Mouse (Mus musculus) intestine, embryonic 15.5 days (tissue): ENCODE results near the gene Ints6. TPM values are rescaled to one million over a fixed set of nuclear protein-coding genes. Genes with fewer than 3 reads are reported as not detected.
"Not testable (repeated sequence)": the region's sequence is repeated elsewhere in the genome, so short reads cannot be mapped to it uniquely, and the experiment has no call there.

ENCODE experiments used
- ATAC-seq: fragments of 200-750 bp; cut with Nextera tagmentation; 2 replicates; pipeline ENCODE4 v1.8.0; 2017; ENCODE audit warnings: moderate TSS enrichment, moderate library complexity
- H3K27ac ChIP-seq: fragments of 300-500 bp; sonication (generic); 2 replicates; pipeline ENCODE4 v1.5.1; 2015; ENCODE audit warnings: mild to moderate bottlenecking, inconsistent platforms
- H3K27me3 ChIP-seq: fragments of 300-500 bp; sonication (generic); replicated peaks from 2 replicates; pipeline ENCODE4 v1.6.1; 2015; ENCODE audit warnings: inconsistent platforms
- H3K36me3 ChIP-seq: fragments of 300-500 bp; sonication (generic); 2 replicates; pipeline ENCODE4 v1.6.1; 2015; ENCODE audit warnings: inconsistent platforms
- H3K4me1 ChIP-seq: fragments of 300-500 bp; sonication (generic); replicated peaks from 2 replicates; pipeline ENCODE4 v1.6.1; 2015; ENCODE audit warnings: inconsistent platforms
- H3K4me2 ChIP-seq: fragments of 300-500 bp; sonication (generic); replicated peaks from 2 replicates; pipeline ENCODE4 v1.6.1; 2015; ENCODE audit warnings: mild to moderate bottlenecking, inconsistent platforms
- H3K4me3 ChIP-seq: fragments of 300-500 bp; sonication (generic); replicated peaks from 2 replicates; pipeline ENCODE4 v1.5.1; 2015; ENCODE audit warnings: inconsistent platforms
- H3K9ac ChIP-seq: fragments of 300-500 bp; sonication (generic); 2 replicates; pipeline ENCODE4 v1.6.1; 2015; ENCODE audit warnings: inconsistent platforms
- H3K9me3 ChIP-seq: fragments of 300-500 bp; sonication (generic); 2 replicates; pipeline ENCODE4 v1.6.1; 2016; ENCODE audit warnings: inconsistent platforms
- WGBS: fragments of 180-500 bp; shearing (Covaris S2); methylation state at CpG from one replicate; pipeline ENCODE4 v1.1.7; 2015; 5-methylcytosine and 5-hydroxymethylcytosine counted together
- polyA plus RNA-seq: library from polyadenylated mRNA; unstranded; fragments of >200 nt; fragmentation: Nextera tagmentation; extraction: Ambion mirVana; gene quantifications from 2 replicates; pipeline ENCODE4 v1.2.1, GENCODE M21; 2015

Gene Ints6
- polyA plus RNA-seq, 1 experiment from 2014 or later, result 20.3 TPM

- H3K4me3 ChIP-seq, H3K36me3 ChIP-seq, H3K4me2 ChIP-seq, H3K27ac ChIP-seq, H3K4me1 ChIP-seq, ATAC-seq, H3K27me3 ChIP-seq, H3K9me3 ChIP-seq, H3K9ac ChIP-seq: not testable (repeated sequence)
- WGBS, result 76% methylated on average over 6 of the region's 7 CpGs
Observed at GRCm38 (mm10) chr14:62642368-62642767, 118.6 kb downstream of the Ints6 start.

- WGBS, result 76% methylated on average over 4 of the region's 4 CpGs
- Histone ChIP-seq H3K9me3 (no peaks in the 10 kb centered on the region), H3K27me3 (no peaks in the 10 kb centered on the region), H3K4me3 (no peak overlapping the region), H3K27ac (no peak overlapping the region), H3K4me1 (no peaks in the 10 kb centered on the region), H3K4me2 (no peak overlapping the region), H3K9ac (no peak overlapping the region), H3K36me3 (no peaks in the 10 kb centered on the region)
- ATAC-seq, result no peak
Observed at GRCm38 (mm10) chr14:62640396-62640795, 120.6 kb downstream of the Ints6 start.

GRCm38 (mm10) chr14:62639551-62639950, 121.4 kb downstream of the Ints6 start:
- no peak overlapping the region for H3K27ac ChIP-seq
- no peak overlapping the region for H3K9ac ChIP-seq
- ATAC-seq, result no peak
- no peaks in the 10 kb centered on the region for H3K4me1 ChIP-seq
- H3K36me3 ChIP-seq, result no peaks in the 10 kb centered on the region
- WGBS, result 84% methylated on average over 5 of the region's 5 CpGs
- H3K4me3 ChIP-seq, result no peak overlapping the region
- H3K9me3 ChIP-seq, result no peaks in the 10 kb centered on the region
- no peaks in the 10 kb centered on the region for H3K27me3 ChIP-seq
- no peak overlapping the region for H3K4me2 ChIP-seq

- H3K27me3 ChIP-seq, result no peaks in the 10 kb centered on the region
- H3K36me3 ChIP-seq, result no peaks in the 10 kb centered on the region
- H3K27ac ChIP-seq, result no peak overlapping the region
- WGBS, result 65% methylated on average over 6 of the region's 6 CpGs
- H3K4me1 ChIP-seq, result no peaks in the 10 kb centered on the region
- H3K4me2 ChIP-seq, result no peak overlapping the region
- no peaks in the 10 kb centered on the region for H3K9me3 ChIP-seq
- H3K4me3 ChIP-seq, result no peak overlapping the region
- no peak overlapping the region for H3K9ac ChIP-seq
- no peak for ATAC-seq
Observed at GRCm38 (mm10) chr14:62639111-62639510, 121.9 kb downstream of the Ints6 start.

- Histone ChIP-seq H3K9ac (no peak overlapping the region), H3K27me3 (no peaks in the 10 kb centered on the region), H3K4me1 (no peaks in the 10 kb centered on the region)
Observed at GRCm38 (mm10) chr14:62638345-62638702, 122.6 kb downstream of the Ints6 start.

GRCm38 (mm10) chr14:62637436-62638344, 123.3 kb downstream of the Ints6 start:
- no peaks in the 10 kb centered on the region for H3K4me1 ChIP-seq
- no peak overlapping the region for H3K9ac ChIP-seq
- H3K27ac ChIP-seq, result 0 out of 2 replicates have a peak overlapping the region, but pooled peaks have one; percentile 44
- H3K36me3 ChIP-seq, result no peaks in the 10 kb centered on the region
- no peaks in the 10 kb centered on the region for H3K9me3 ChIP-seq
- no peaks in the 10 kb centered on the region for H3K27me3 ChIP-seq
- ATAC-seq, result no peak
- H3K4me2 ChIP-seq, result no peak overlapping the region
- H3K4me3 ChIP-seq, result no peak overlapping the region
- WGBS, result 17% methylated on average over 9 of the region's 9 CpGs

More at GRCm38 (mm10) chr14:62638345-62638702, 122.6 kb downstream of the Ints6 start:
- ATAC-seq, result no peak
- 45% methylated on average over 6 of the region's 6 CpGs for WGBS
- H3K4me3 ChIP-seq, result no peak overlapping the region
- no peaks in the 10 kb centered on the region for H3K9me3 ChIP-seq
- H3K4me2 ChIP-seq, result no peak overlapping the region
- no peaks in the 10 kb centered on the region for H3K36me3 ChIP-seq
- no peak overlapping the region for H3K27ac ChIP-seq

GRCm38 (mm10) chr14:62627951-62628350, 133.0 kb downstream of the Ints6 start:
- no peak for ATAC-seq
- no peak overlapping the region for H3K4me3 ChIP-seq
- WGBS, result 86% methylated on average over 5 of the region's 5 CpGs
- no peak overlapping the region for H3K4me2 ChIP-seq
- H3K36me3 ChIP-seq, result no peaks in the 10 kb centered on the region
- H3K27ac ChIP-seq, result no peak overlapping the region
- no peaks in the 10 kb centered on the region for H3K27me3 ChIP-seq
- no peak overlapping the region for H3K9ac ChIP-seq
- H3K4me1 ChIP-seq, result no peaks in the 10 kb centered on the region
- no peaks in the 10 kb centered on the region for H3K9me3 ChIP-seq

Other genes starting within 250 kb of the Ints6 start
- gene Fam124a, start 205.4 kb downstream of the Ints6 start, polyA plus RNA-seq, result 4.5 and 4.6 TPM in 2 replicates
- gene Gm4131, start 194.2 kb downstream of the Ints6 start, polyA plus RNA-seq, result not detected in 2 replicates
- not detected in 2 replicates for gene Serpine3, start 97.5 kb downstream of the Ints6 start, polyA plus RNA-seq
- gene Wdfy2, start 76.5 kb upstream of the Ints6 start, polyA plus RNA-seq, result 4.0 and 4.2 TPM in 2 replicates
- not detected in 2 replicates for gene Defb48, start 223.3 kb upstream of the Ints6 start, polyA plus RNA-seq
- gene Defb47, start 236.9 kb upstream of the Ints6 start, polyA plus RNA-seq, result not detected in 2 replicates